In the genomic region with DNA sequence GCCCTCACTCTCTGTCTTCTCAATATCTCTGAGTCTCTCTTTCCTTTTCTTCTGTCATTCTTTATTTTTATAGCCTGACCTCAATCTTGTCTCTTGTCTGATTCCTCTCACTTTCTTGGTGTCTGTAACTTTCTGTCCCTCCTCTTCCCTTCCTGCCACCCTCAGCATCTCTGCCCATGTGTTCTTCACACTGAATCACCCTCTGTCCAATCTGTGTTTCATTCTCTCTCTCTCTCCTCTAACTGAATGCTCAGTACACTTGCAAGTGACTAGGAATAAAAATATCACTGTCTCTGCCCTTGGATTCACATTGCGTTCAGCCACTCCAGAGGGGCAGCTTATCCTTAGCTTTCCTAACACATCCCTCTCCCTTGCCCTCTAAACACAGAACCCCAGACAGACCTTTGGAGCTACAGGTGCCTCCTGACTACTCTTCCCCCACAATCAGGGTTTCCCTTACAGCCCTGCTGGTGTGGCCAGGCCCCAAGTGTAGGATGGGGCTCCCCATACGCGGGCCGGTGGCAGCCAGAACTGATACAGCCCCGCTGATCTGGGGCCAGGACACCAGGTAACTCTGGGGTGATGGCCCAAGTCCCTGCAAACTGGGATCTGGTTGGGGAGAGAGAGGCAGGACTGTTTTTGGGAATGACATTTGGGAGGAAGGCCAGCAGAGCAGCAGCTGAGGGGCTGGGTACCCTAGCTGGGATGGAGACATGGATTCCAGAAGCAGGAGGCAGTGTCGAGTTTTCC, we compare ENCODE assay signal across 7 mouse cellular contexts. TPM values are rescaled to one million over a fixed set of nuclear protein-coding genes. Genes with fewer than 3 reads are reported as not detected.
DNase-seq lines count a peak whose midpoint lies in the region; ATAC-seq and TF ChIP-seq lines count a peak whose summit lies in the region.

No protein-coding gene starts in this region.

- no peak overlapping the region for H3K9ac ChIP-seq in neural tube, embryonic 11.5 days (ENCODE audit: low read length)
- H3K9ac ChIP-seq in heart, embryonic 16.5 days (ENCODE audit: low read length): peak overlapping the region; percentile 93
- no peak overlapping the region for H3K9ac ChIP-seq in liver, embryonic 14.5 days (replicated peaks)

- TF ChIP-seq EP300 in liver, embryonic 14.5 days (IDR thresholded peaks at IDR 0.05; ENCODE audit: low read depth): no peak

- TF ChIP-seq CTCF in liver, embryonic 14.5 days (IDR thresholded peaks at IDR 0.05; ENCODE audit: low read depth): no peak

- peaks cover 14% of the 10 kb centered on the region for H3K4me1 ChIP-seq in neural tube, embryonic 11.5 days (ENCODE audit: control insufficient read depth, insufficient read depth, low read length)
- H3K4me1 ChIP-seq in heart, embryonic 16.5 days (ENCODE audit: control insufficient read depth, insufficient read depth, low read length): peaks cover 21% of the 10 kb centered on the region
- peaks cover 0 to 4% of the 10 kb centered on the region in 2 experiments; a peak in 1 of 4 replicates for H3K4me1 ChIP-seq in liver, embryonic 14.5 days (replicated peaks; ENCODE audit: control insufficient read depth in 2 of 2, insufficient read depth in 2 of 2, low read length in 1 of 2)

- H3K36me3 ChIP-seq in neural tube, embryonic 11.5 days (ENCODE audit: control insufficient read depth, insufficient read depth, low read length): peaks cover 8% of the 10 kb centered on the region; the same call in 1 of the 2 replicates
- peaks cover 33% of the 10 kb centered on the region for H3K36me3 ChIP-seq in heart, embryonic 16.5 days (ENCODE audit: control insufficient read depth, insufficient read depth)
- no peaks in the 10 kb centered on the region for H3K36me3 ChIP-seq in liver, embryonic 14.5 days (replicated peaks; ENCODE audit: control insufficient read depth, insufficient read depth, low read depth)

- H3K4me3 ChIP-seq in neural tube, embryonic 11.5 days (ENCODE audit: low read depth, low read length): no peak overlapping the region
- H3K4me3 ChIP-seq in heart, embryonic 16.5 days (ENCODE audit: low read length): peak overlapping the region; percentile 81
- H3K4me3 ChIP-seq in liver, embryonic 14.5 days (ENCODE audit: insufficient read depth in 1 of 2, low read depth in 2 of 2, low read length in 2 of 2): no peak overlapping the region

- no peaks in the 10 kb centered on the region for H3K9me3 ChIP-seq in neural tube, embryonic 11.5 days (ENCODE audit: control insufficient read depth, low read length)
- H3K9me3 ChIP-seq in heart, embryonic 16.5 days (replicated peaks; ENCODE audit: control insufficient read depth, low read length): no peaks in the 10 kb centered on the region
- H3K9me3 ChIP-seq in liver, embryonic 14.5 days (ENCODE audit: control insufficient read depth, low read length): no peaks in the 10 kb centered on the region

- H3K27ac ChIP-seq in neural tube, embryonic 11.5 days (ENCODE audit: low read depth, low read length): no peak overlapping the region
- H3K27ac ChIP-seq in heart, embryonic 16.5 days (ENCODE audit: low read length): peak overlapping the region; percentile 95
- H3K27ac ChIP-seq in liver, embryonic 14.5 days: no peak overlapping the region

- DNase-seq in neural tube, embryonic 11.5 days (ENCODE audit: low spot score): no peak
- no peak for DNase-seq in neural tube, embryonic 10.5 days (ENCODE audit: extremely low spot score, low spot score)
- no peak for DNase-seq in liver, embryonic 14.5 days (ENCODE audit: low read depth in 3 of 3, low spot score in 3 of 3)
- DNase-seq in spleen, postnatal 4 days (ENCODE audit: low spot score in 2 of 2): no peak
- DNase-seq in adrenal gland, adult (ENCODE audit: inconsistent age in 2 of 2, low spot score in 1 of 2): no peak
- DNase-seq in gastrocnemius, postnatal 25 days: no peak

- H3K27me3 ChIP-seq in neural tube, embryonic 11.5 days (ENCODE audit: control insufficient read depth, insufficient read depth, low read length): no peaks in the 10 kb centered on the region
- H3K27me3 ChIP-seq in heart, embryonic 16.5 days (ENCODE audit: control insufficient read depth, insufficient read depth, low read length): no peaks in the 10 kb centered on the region
- peaks cover 4% of the 10 kb centered on the region for H3K27me3 ChIP-seq in liver, embryonic 14.5 days (ENCODE audit: control insufficient read depth, insufficient read depth, low read length)

- ATAC-seq in neural tube, embryonic 11.5 days (ENCODE audit: insufficient read depth, low FRiP score, low TSS enrichment): no peak
- no peak for ATAC-seq in heart, embryonic 16.5 days (replicated peaks; ENCODE audit: extremely low read depth, insufficient read depth, low FRiP score)
- ATAC-seq in liver, embryonic 14.5 days (ENCODE audit: insufficient read depth): no peak

- H3K4me2 ChIP-seq in neural tube, embryonic 11.5 days (ENCODE audit: low read depth): 0 out of 2 replicates have a peak overlapping the region, but pooled peaks have one; percentile 71
- H3K4me2 ChIP-seq in heart, embryonic 16.5 days (ENCODE audit: low read depth, low read length): peak overlapping the region; percentile 78
- H3K4me2 ChIP-seq in liver, embryonic 14.5 days (ENCODE audit: low read depth): peak overlapping the region; percentile 89

- 80% methylated on average over 6 of the region's 6 CpGs for WGBS in neural tube, embryonic 11.5 days
- 48% methylated on average over 6 of the region's 6 CpGs for WGBS in heart, embryonic 16.5 days
- WGBS in liver, embryonic 14.5 days (ENCODE audit: insufficient replicate concordance): 70% methylated on average over 6 of the region's 6 CpGs

RNA-seq across cellular contexts. Expression of gene Kif1c, which starts 1.8 kb away (rescaled TPM):
- polyA plus RNA-seq in neural tube, embryonic 11.5 days (2014; fragmentation: Nextera tagmentation; extraction: Ambion mirVana): 5.4 and 6.5 TPM in 2 replicates
- polyA plus RNA-seq in heart, embryonic 16.5 days (2015; fragmentation: Nextera tagmentation; extraction: Ambion mirVana): 5.1 and 5.2 TPM in 2 replicates
- 4.6 and 5.9 TPM in 2 replicates for polyA plus RNA-seq in liver, embryonic 14.5 days (2012; rRNA removed)
- 2.2 and 2.9 TPM in 2 replicates for polyA plus RNA-seq in liver, embryonic 14.5 days (2014; fragmentation: Nextera tagmentation; extraction: Ambion mirVana)
- total RNA-seq in gastrocnemius, postnatal 25 days (2021): 100 to 1,000 TPM; 388 to 467 TPM

RNA-seq across cellular contexts. Expression of gene Inca1, which starts 2.2 kb away (rescaled TPM):
- 0.86 and 1.3 TPM in 2 replicates for polyA plus RNA-seq in neural tube, embryonic 11.5 days (2014; fragmentation: Nextera tagmentation; extraction: Ambion mirVana)
- 1.2 and 1.4 TPM in 2 replicates for polyA plus RNA-seq in heart, embryonic 16.5 days (2015; fragmentation: Nextera tagmentation; extraction: Ambion mirVana)
- 0.63 and 1.2 TPM in 2 replicates for polyA plus RNA-seq in liver, embryonic 14.5 days (2012; rRNA removed)
- polyA plus RNA-seq in liver, embryonic 14.5 days (2014; fragmentation: Nextera tagmentation; extraction: Ambion mirVana): 0.71 and 1.4 TPM in 2 replicates
- total RNA-seq in gastrocnemius, postnatal 25 days (2021): 1 to 10 TPM; 5.6 to 9.0 TPM

RNA-seq across cellular contexts. Expression of gene Camta2, which starts 14.3 kb away (rescaled TPM):
- 10.7 and 10.8 TPM in 2 replicates for polyA plus RNA-seq in neural tube, embryonic 11.5 days (2014; fragmentation: Nextera tagmentation; extraction: Ambion mirVana)
- 15.0 and 15.6 TPM in 2 replicates for polyA plus RNA-seq in heart, embryonic 16.5 days (2015; fragmentation: Nextera tagmentation; extraction: Ambion mirVana)
- 2.7 and 3.1 TPM in 2 replicates for polyA plus RNA-seq in liver, embryonic 14.5 days (2012; rRNA removed)
- 2.1 and 2.5 TPM in 2 replicates for polyA plus RNA-seq in liver, embryonic 14.5 days (2014; fragmentation: Nextera tagmentation; extraction: Ambion mirVana)
- total RNA-seq in gastrocnemius, postnatal 25 days (2021): 10 to 100 TPM; 36.9 to 37.3 TPM

RNA-seq across cellular contexts. Expression of gene Spag7, which starts 32.9 kb away (rescaled TPM):
- polyA plus RNA-seq in neural tube, embryonic 11.5 days (2014; fragmentation: Nextera tagmentation; extraction: Ambion mirVana): 146 and 152 TPM in 2 replicates
- 186 and 191 TPM in 2 replicates for polyA plus RNA-seq in heart, embryonic 16.5 days (2015; fragmentation: Nextera tagmentation; extraction: Ambion mirVana)
- polyA plus RNA-seq in liver, embryonic 14.5 days (2012; rRNA removed): 24.6 and 42.0 TPM in 2 replicates
- polyA plus RNA-seq in liver, embryonic 14.5 days (2014; fragmentation: Nextera tagmentation; extraction: Ambion mirVana): 27.4 and 29.6 TPM in 2 replicates
- total RNA-seq in gastrocnemius, postnatal 25 days (2021): 10 to 100 TPM; 81.6 to 82.3 TPM

RNA-seq across cellular contexts. Expression of gene Eno3, which starts 45.2 kb away (rescaled TPM):
- polyA plus RNA-seq in neural tube, embryonic 11.5 days (2014; fragmentation: Nextera tagmentation; extraction: Ambion mirVana): 39.3 and 48.9 TPM in 2 replicates
- 578 and 593 TPM in 2 replicates for polyA plus RNA-seq in heart, embryonic 16.5 days (2015; fragmentation: Nextera tagmentation; extraction: Ambion mirVana)
- 3.4 and 3.7 TPM in 2 replicates for polyA plus RNA-seq in liver, embryonic 14.5 days (2012; rRNA removed)
- polyA plus RNA-seq in liver, embryonic 14.5 days (2014; fragmentation: Nextera tagmentation; extraction: Ambion mirVana): 3.6 and 3.9 TPM in 2 replicates
- 1,000 to 10,000 TPM; 7,828 to 7,878 TPM for total RNA-seq in gastrocnemius, postnatal 25 days (2021)
